Mouse (Mus musculus) monocyte, adult 5-6 weeks (primary cell): ENCODE measurements around the gene Btg2. TPM values are rescaled to one million over a fixed set of nuclear protein-coding genes. Genes with fewer than 3 reads are reported as not detected.

Experiments
- ATAC-seq: fragments of 153-309, 156-312 bp; replicated peaks from 2 replicates; pipeline ENCODE4 v1.8.0; 2017; ENCODE audit warnings: mild to moderate bottlenecking; ENCODE audit not compliant: low TSS enrichment, insufficient number of reproducible peaks, severe bottlenecking, poor library complexity, low FRiP score
- total RNA-seq: library from RNA; stranded (forward); fragments of 200-1000, 200-491, 200-594 nt; gene quantifications from 3 replicates; pipeline ENCODE4 v1.2.3, GENCODE M21; 2017

Gene Btg2
- total RNA-seq, 1 experiment from 2014 or later, result 430 TPM

DNA sequence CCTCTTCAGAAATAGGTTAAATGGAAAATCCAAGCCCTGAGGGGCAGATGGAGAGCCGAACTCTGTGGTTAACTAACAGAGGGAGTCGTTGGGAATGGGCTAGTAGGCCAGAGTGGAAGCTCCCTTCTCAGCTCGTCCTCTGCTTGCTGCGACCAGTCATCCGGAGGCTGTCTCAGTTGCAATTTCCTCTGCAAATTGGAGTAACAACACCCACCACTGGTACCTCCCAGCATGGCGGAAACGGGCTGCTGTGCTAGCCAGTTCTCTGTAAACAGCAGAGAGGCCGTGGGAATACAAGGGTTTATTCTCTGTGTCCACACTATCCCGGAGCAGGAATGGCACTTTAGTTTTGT is 15.2 kb downstream of the Btg2 start:
- 0 out of 2 replicates have a peak, but pooled peaks have one; percentile 11 for ATAC-seq

GRCm38 (mm10) chr1:134063086-134063772 is 15.7 kb downstream of the Btg2 start:
- ATAC-seq, result peak; percentile 21

DNA sequence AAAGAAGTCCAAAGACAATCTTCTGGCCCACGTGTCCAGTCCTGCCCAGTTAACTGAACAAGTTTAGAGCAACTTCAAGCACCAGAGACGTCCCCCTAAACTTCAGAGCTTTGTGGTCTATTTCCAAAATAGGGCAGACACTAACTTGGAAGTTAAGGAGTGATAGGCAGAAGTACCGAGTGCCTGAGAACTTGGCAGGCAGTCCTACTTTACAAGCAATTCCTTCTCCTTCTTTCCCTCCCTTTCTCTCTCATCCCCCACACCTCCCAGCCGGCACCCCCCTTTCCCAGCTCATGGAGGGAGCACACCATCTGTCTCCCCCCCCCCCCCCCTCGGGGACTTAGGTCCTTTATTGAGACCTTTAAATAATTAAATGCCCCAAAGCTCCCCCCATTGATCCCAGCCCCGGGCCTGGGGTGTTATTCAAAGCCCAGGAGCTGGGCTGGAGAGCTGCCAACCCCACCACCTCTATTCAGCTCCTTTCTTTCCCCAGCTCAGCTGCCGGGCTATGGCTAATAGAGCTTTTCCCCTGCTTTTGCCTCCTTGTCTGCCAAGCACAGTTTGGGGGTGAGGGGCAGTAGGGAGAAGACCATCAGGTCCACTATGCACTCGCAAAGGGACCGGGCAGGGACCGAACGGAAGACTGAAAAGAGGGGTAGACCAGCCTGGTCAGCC is 16.4 kb downstream of the Btg2 start:
- ATAC-seq, result no peak

GRCm38 (mm10) chr1:134061915-134062314 is 17.0 kb downstream of the Btg2 start:
- ATAC-seq, result no peak

DNA sequence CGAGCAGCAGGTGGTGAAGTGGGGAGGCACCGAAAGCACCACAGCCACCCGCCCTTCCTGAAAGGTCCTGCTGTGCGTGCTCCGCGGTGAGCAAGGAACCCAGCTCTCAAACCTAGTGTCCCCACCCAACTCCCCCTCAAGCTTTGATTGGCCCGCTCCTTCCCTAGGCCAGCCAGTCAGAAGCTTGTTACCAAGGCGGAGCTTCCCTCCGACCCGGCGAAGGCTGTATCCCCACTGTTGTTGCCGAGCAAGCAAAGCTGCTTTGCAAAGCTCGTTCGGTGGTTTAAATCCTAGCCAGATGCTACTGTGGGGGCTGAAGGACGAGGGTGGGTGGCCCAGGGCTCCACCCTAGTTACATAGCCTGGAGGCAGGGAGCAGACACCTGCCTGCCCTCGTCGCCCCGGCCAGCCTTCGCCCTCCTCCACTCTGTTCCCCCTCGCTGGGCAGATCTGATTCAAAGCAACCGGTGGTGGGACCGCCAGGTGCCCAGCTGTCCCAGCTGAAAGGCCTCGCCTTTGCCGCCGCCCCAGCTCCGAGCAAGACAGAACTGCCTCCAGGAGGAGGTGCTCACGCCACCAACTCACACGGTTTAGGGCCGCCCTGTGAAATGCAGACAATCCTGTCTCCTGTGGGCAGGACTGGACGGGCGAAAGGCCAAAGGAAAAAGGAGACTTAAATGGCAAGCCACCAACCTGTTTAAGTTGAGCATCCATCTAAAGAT is 17.9 kb downstream of the Btg2 start:
- ATAC-seq, result peak; percentile 58

DNA sequence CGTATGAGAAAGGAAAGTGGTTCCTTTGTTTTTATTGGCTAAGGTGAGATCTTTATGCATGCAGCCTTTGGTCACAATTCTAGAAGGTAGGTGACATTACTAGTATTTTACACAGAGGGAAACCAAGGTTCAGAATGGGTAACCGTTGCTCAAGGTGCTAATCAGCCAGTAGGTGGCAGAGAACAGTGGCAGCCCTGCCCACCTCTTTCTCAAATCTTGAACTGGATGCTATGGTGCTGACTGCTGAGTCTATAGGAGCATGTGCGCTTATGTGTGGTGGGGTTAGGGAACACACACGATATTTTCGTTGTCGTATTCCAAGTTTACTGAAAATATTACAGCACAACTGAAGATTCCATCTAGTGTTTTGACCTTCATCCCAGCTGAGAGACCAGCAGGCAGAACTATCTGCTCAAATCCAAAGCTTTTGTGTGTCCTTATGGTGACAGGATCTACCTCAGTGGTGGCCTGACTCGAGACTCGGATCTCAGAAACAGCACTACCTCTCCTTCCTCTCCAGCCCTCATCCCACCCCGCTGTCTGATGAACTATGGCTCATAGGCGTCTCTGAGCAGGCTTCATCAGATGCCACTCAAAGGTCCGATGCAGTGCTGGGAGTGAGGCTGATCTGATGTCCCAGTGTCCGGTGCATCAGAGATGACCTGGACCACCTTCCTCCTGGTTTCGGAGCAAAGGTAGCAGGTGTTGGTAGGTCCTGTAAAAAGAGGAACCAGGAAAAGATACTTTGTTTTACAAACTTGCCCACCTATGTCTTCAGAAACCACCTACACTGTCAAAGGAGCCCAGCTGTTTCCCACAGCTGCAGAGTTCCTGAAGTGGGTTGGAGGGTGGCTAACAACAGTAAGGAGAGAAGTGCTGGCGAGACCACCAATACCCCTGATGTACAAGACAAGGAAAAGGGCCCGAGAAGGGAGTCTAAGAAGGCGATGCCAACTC is 18.9 kb downstream of the Btg2 start:
- no peak for ATAC-seq

DNA sequence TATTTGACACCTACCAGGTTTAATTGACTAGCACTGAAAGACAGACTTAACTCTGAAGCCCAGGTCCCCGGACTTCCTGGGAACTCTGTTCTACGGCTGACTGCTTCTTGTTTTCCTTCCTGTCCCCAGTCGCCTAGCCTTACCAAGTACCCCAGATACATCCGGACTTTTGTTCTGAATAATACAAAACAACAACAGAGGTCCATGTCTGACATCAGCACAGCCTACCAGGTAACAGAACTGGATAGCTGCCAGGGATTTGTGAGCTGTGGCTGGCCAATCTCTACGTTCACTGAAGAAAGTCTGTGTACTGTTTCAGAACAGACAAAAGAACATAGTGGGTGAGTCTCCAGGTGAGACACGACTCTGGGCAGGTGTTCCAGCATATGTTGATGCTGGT is 20.1 kb downstream of the Btg2 start:
- no peak for ATAC-seq

GRCm38 (mm10) chr1:134057736-134058135 is 21.2 kb downstream of the Btg2 start:
- ATAC-seq, result no peak

GRCm38 (mm10) chr1:134056285-134056684 is 22.6 kb downstream of the Btg2 start:
- ATAC-seq, result no peak

DNA sequence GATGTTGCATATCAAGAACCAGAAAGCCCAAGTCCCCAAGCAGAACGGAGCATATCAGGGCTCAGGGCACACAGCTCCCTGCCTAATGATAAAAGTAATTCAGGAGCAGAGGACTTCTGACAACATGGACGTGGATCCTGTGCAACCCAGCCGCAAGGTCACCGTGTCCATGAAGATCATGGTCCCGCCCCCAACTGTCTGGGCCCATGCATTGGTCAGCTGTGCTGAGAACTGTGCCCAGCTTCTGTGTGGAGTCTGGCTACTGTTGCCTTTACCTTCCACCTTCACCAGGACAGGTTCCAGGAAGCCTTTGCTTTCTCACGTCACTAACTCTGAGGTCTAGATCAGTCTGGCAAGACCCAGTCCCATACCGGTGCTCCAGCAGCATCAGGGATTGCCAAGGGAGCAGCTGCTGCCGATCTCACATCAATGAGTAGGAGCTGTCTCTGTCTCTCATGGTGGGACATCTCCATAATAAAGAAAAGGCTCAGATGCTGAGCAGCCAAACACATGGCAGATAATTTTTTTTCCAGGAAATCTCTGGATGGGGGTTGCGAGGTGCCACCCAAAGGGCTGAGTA is 23.2 kb downstream of the Btg2 start:
- ATAC-seq, result no peak

DNA sequence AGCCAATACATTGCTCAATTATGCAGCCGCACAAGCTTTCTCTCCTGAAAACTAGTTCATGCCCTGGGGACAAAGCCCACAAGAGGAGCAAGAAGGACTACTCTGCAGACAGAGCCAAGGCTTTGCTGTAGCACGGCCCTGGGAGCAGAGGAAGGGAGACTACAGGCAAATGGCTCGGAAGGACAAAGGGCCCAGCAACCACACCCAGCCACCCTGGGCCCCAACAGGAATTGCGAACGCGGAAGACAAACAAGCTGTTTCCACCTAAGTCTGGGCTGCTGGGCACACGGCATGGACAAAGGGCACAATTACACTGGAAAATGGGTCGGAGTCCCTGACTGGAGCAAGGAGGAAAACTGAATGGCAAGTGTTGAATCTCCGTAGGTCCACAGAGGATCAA is 23.9 kb downstream of the Btg2 start:
- no peak for ATAC-seq

DNA sequence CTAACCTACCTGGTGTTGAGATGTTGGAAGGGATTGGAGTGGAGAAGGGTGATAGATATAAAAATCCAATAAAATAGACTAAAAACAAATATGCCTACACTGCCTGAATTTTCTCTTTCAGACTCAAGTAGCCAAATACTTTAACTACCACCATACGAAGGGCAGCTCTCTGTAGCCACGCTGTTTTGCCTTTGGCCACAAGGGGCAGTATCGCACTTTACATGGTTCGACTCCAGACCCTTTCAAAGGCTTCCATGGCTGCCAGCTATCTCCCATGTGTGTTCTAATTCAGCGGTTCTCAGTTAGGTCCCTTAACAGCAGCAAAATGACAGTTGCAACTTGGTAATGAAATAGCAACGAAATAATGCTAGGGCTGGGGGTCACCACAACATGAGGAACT is 25.7 kb downstream of the Btg2 start:
- ATAC-seq, result peak; percentile 78

DNA sequence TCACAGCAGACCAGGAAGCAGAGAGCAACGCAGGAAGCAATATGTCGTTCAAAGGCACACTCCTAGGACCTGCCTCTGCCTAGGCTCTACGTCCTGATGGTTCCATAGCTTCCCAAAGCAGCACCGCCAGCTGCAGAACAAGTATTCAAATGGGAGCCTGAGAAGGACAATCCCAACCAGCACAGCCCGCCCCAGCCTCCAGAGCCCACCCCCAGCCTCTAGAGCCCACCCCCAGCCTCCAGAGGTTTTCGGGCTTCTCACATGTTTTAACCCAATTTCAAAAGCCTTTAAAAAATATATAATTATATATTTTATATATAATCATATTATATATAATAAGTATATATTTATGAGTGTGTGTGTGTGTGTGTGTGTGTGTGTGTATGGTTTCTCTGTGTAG is 29.4 kb downstream of the Btg2 start:
- no peak for ATAC-seq

DNA sequence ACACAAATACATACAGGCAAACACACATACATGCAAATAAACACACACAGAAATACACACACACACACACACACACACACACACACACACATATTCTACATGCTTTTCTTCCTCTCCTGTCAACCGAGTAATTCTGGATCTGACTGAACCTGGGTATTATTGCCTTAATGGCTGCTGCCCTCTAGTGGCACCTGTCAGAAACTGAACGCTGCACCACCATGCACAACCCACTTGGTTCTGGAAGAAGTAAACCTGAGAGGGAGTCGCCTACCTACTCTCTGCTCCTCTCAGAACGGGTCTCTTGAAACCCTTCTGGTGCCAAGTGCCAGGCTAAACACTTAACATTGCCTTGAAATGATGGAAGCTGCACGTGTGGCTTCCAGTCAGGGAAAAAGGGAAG is 30.2 kb downstream of the Btg2 start:
- peak; percentile 68 for ATAC-seq

DNA sequence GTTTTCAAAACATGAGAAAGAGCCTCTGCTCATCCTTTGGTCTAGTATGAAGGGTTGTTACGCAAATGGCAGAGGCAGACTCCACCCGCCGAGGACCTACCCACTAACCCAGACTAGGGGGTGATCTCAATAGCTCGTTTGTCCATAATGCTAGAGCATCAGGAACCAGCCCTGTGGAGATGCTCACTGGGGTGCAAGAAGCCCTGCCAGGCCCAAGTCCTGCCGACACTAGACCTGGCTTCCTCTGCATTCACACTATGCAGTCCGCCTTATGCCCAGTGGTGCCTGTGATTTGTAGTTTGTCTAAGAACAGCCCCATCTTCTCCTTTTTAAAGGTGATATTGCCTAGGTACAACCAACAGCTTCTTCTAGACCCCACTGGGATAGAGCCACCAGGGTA is 31.5 kb downstream of the Btg2 start:
- no peak for ATAC-seq

- no peak for ATAC-seq
Measured at GRCm38 (mm10) chr1:134046387-134046786, 32.5 kb downstream of the Btg2 start.

DNA sequence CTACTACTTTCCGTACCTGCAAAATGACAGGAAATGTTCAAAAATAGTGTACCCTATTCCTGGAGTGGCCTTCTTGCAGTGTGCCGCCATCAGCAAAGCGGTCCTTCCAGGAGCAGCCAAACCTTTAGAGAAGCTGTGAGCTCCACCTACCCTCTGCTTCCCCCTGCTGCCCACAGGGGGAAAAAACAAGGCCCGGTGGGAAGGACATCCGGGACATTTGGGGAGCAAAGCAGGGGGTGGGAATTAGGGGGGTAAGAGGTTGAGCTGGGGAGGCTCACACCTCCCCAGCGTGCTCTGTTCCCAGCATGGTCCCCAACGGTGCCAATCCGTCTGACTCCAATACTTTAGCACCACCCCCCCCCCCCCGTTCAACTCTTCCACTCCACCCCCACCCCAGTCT is 32.9 kb downstream of the Btg2 start:
- no peak for ATAC-seq

DNA sequence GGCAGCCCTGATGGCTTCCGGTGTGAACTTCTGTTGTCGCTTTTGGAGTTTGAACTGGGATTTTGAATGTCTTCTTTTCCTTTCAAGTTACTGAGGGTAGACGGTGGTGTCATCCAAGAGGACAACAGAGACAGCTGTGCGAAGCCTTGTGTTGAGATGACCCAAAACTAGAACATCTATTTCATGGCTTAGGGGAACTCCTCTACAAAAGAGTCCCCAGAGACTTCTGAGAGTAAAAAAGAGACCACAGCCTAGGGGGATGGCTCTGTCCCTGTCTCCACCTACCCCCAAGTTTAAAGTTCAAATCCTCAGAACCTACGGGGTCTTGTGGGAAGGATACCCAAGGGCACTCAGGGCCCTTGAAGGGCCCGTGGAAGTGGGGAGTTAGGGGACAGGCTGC is 34.1 kb downstream of the Btg2 start:
- ATAC-seq, result no peak

DNA sequence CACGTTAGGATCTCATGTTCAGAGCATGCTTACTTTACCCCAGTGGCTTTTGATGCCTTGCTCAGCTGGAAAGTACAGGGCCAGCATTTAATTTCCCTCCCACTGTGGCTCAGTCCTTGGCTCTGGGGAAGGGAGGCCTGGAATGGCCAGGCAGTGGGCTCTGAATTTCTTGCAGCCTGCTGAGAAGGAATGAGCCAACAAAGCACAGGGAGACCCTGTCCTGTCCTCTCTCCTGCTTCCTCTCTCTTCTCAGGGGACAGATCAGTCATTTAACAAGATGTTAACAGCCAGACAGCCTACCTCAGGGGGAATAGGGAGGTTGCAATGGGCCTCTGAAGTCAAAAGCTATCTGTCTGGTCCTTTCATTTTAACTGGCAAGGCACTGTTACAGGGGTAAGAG is 36.6 kb downstream of the Btg2 start:
- ATAC-seq, result no peak
